Mouse (Mus musculus) telencephalon, adult 2 months (tissue): ENCODE measurements around the gene Dna2.
"Not testable (repeated sequence)": the region's sequence is repeated elsewhere in the genome, so short reads cannot be mapped to it uniquely, and the experiment has no call there.

Source experiments
- DNase-seq: peaks from one replicate; pipeline ENCODE4 v3.0.0-alpha.2; 2011; ENCODE audit warnings: low read depth, low spot score

The Dna2 gene

GRCm38 (mm10) chr10:62946738-62947471 is at the start of gene Dna2:
Gene Dna2, plus strand, starts transcription at chr10:62947026.
- DNase-seq = peak; percentile 55

- DNase-seq = no peak
Observed at GRCm38 (mm10) chr10:62897437-62897836, 49.4 kb upstream of the Dna2 start.

GRCm38 (mm10) chr10:62898061-62898460 is 48.8 kb upstream of the Dna2 start:
- no peak for DNase-seq

GRCm38 (mm10) chr10:62900144-62900543 is 46.7 kb upstream of the Dna2 start:
- no peak for DNase-seq

- no peak for DNase-seq
Observed at GRCm38 (mm10) chr10:62901826-62902225, 45.0 kb upstream of the Dna2 start.

- no peak for DNase-seq
Observed at GRCm38 (mm10) chr10:62902829-62903228, 44.0 kb upstream of the Dna2 start.

GRCm38 (mm10) chr10:62906336-62906735 is 40.5 kb upstream of the Dna2 start:
- DNase-seq = no peak

- not testable (repeated sequence) for DNase-seq
Observed at GRCm38 (mm10) chr10:62908896-62909295, 37.9 kb upstream of the Dna2 start, which contains the start of gene Tet1. Gene Tet1, minus strand, starts transcription at chr10:62908996.

- DNase-seq = no peak
Observed at GRCm38 (mm10) chr10:62911120-62911519, 35.7 kb upstream of the Dna2 start.

GRCm38 (mm10) chr10:62918985-62919384 is 27.8 kb upstream of the Dna2 start:
- no peak for DNase-seq

- DNase-seq = peak; percentile 67
Observed at GRCm38 (mm10) chr10:62919925-62920765, 26.7 kb upstream of the Dna2 start, which contains the start of gene Slc25a16. Gene Slc25a16, plus strand, starts transcription at chr10:62920633.

GRCm38 (mm10) chr10:62920766-62921156 is 26.1 kb upstream of the Dna2 start:
- DNase-seq = peak; percentile 6

GRCm38 (mm10) chr10:62924096-62924635 is 22.7 kb upstream of the Dna2 start:
- DNase-seq = no peak

- DNase-seq = no peak
Observed at GRCm38 (mm10) chr10:62932381-62932780, 14.4 kb upstream of the Dna2 start.

- no peak for DNase-seq
Observed at GRCm38 (mm10) chr10:62944975-62945580, 1.7 kb upstream of the Dna2 start.

- DNase-seq = no peak
Observed at GRCm38 (mm10) chr10:62948551-62948950, 1.7 kb downstream of the Dna2 start.

- DNase-seq = no peak
Observed at GRCm38 (mm10) chr10:62963956-62964355, 17.1 kb downstream of the Dna2 start.

GRCm38 (mm10) chr10:62965796-62966195 is 19.0 kb downstream of the Dna2 start:
- DNase-seq = no peak

GRCm38 (mm10) chr10:62966291-62966690 is 19.5 kb downstream of the Dna2 start:
- DNase-seq = no peak

- DNase-seq = no peak
Observed at GRCm38 (mm10) chr10:62971821-62972220, 25.0 kb downstream of the Dna2 start.

- DNase-seq = no peak
Observed at GRCm38 (mm10) chr10:62979667-62980038, 32.8 kb downstream of the Dna2 start.
